Mouse (Mus musculus) testis, adult 2 months (tissue): ENCODE measurements around the gene Gpm6b. TPM values are rescaled to one million over a fixed set of nuclear protein-coding genes. Genes with fewer than 3 reads are reported as not detected.

Experiments used
- H3K27ac ChIP-seq: fragments of 200-500 bp; 2 replicates; pipeline ENCODE4 v1.5.1; 2012; ENCODE audit warnings: low read depth, low read length; ENCODE audit not compliant: control insufficient read depth, insufficient read depth
- H3K27me3 ChIP-seq: fragments of 200-500 bp; 2 replicates; pipeline ENCODE4 v1.6.1; 2012; ENCODE audit warnings: mild to moderate bottlenecking, low read length, moderate library complexity; ENCODE audit not compliant: control insufficient read depth, insufficient read depth
- H3K36me3 ChIP-seq: fragments of 200-500 bp; 2 replicates; pipeline ENCODE4 v1.6.1; 2012; ENCODE audit warnings: mild to moderate bottlenecking, low read length; ENCODE audit not compliant: control insufficient read depth, insufficient read depth
- H3K4me1 ChIP-seq: fragments of 200-500 bp; 2 replicates; pipeline ENCODE4 v1.6.1; 2012; ENCODE audit warnings: low read length; ENCODE audit not compliant: control insufficient read depth, insufficient read depth
- H3K4me3 ChIP-seq: fragments of 200-500 bp; 2 replicates; pipeline ENCODE4 v1.5.1; 2012; ENCODE audit warnings: low read depth, mild to moderate bottlenecking, low read length, moderate library complexity, mixed read lengths; ENCODE audit not compliant: control insufficient read depth
- CTCF ChIP-seq: fragments of 200-500 bp; IDR thresholded peaks from 2 replicates; pipeline ENCODE4 v1.5.1; 2012; ENCODE audit warnings: low read depth, mild to moderate bottlenecking, inconsistent platforms, low read length, moderate library complexity; ENCODE audit not compliant: control insufficient read depth, insufficient read depth, insufficient replicate concordance
- POLR2A ChIP-seq: fragments of 200-500 bp; IDR thresholded peaks from 2 replicates; pipeline ENCODE4 v1.6.1; 2012; ENCODE audit warnings: low read depth, mild to moderate bottlenecking, inconsistent platforms, low read length, moderate library complexity; ENCODE audit not compliant: control insufficient read depth
- polyA plus RNA-seq: library from polyadenylated mRNA; depleted of rRNA; stranded (reverse); fragments of >200 nt; gene quantifications from 2 replicates; pipeline ENCODE4 v1.2.3, GENCODE M21; 2012; rRNA removed

Gpm6b gene
- 9.5 and 12.8 TPM in 2 replicates for polyA plus RNA-seq

DNA sequence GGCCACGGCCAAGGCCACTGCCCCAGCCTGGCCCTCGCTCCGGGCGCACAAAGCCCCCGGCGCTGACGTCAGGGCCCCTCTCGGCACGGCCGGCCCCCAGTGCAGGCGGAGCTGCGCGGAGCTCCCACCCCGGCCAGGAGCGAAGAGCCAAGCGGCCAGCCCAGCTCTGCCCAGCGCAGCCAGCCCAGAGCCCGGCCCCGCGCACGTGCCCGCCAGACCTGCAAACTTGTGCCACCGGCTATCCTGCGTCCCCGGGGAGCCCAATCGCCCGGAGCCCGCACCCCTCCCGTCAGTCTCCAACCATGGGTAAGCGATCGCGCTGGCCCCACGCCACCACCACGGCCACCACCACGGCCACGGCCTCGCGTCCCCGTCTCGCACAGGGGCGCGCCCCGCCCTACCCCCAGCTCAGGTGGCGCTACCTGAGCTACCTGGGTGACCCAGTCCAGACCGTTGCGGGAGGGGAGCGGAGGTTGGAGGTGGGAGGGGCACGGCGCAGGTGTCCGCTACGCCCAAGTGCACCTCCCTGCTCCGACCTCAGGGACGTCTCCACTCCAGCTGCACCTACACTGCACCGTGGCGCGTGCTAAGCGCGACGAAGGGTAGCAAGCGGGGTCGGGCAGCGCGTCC is at the start of gene Gpm6b:
Gene Gpm6b (plus strand): TSS at position 81 of the 630 bp plus-strand sequence.
- Histone ChIP-seq H3K36me3 (no peaks in the 10 kb centered on the region), H3K4me1 (peaks cover 9% of the 10 kb centered on the region), H3K27me3 (no peaks in the 10 kb centered on the region), H3K27ac (peak within 1 kb of the TSS; percentile 54), H3K4me3 (peak within 1 kb of the TSS; percentile 66)
- TF ChIP-seq POLR2A (no peak), CTCF (no peak)

DNA sequence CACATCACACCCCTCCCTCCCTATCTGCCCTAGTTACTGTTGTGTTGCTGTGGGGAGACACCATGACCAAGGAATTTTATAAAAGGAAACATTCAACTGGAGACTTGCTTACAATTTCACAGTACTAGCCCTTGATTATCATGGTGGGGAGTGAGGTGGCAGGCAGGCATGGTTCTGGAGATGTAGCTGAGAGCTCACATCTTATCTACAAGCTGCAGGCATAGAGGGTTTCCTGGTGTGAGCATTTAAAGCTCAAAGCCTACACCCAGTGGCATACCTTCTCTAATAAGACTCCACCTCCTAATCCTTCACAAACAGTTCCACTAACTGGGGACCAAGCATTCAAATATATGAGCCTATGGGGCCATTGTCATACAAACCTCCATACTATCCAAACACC is 42.4 kb upstream of the Gpm6b start:
- TF ChIP-seq CTCF (no peak), POLR2A (no peak)
- Histone ChIP-seq H3K36me3 (no peaks in the 10 kb centered on the region), H3K4me3 (no peak overlapping the region), H3K4me1 (no peaks in the 10 kb centered on the region), H3K27ac (no peak overlapping the region), H3K27me3 (no peaks in the 10 kb centered on the region)

DNA sequence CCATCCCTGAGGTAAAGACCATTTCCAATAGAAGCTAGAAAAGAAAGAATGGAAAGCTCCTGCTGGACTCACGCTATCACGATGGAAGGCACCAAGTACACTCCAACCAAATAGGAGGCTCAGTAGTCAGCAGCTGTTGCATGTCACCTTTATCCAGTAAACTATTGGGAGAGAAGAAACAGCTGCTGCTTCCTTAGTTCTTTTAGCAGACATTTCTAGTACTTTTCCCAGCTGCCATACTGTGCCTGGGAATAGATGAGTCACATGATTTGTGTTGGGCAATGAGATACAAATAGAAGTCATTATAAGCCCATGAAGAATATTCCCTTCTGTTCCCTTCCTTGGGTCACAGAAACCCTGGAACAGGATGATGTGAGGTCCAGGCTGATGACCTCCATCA is 40.4 kb upstream of the Gpm6b start:
- no peaks in the 10 kb centered on the region for H3K4me1 ChIP-seq
- no peaks in the 10 kb centered on the region for H3K36me3 ChIP-seq
- no peak overlapping the region for H3K4me3 ChIP-seq
- H3K27ac ChIP-seq, result no peak overlapping the region
- no peaks in the 10 kb centered on the region for H3K27me3 ChIP-seq
- no peak for TF ChIP-seq POLR2A
- TF ChIP-seq CTCF, result no peak

DNA sequence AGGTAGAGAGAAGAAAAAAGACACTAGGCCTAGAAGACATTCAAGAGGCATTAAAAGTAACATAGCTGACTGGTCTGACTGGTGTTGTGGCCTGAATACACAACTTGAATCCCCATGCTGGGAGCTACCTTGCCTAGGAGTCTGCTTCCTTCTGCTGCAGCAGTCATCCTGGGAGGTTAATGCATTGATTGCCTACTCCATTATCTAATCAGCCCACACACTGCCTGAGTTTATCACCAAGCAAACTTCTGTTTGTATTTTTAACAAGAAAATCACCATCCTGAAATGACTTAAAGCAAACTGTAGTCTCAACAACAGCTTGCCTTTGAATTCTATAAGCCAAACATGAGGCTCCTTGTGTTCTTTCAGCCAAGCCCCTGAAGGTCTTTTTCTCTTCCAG is 38.9 kb upstream of the Gpm6b start:
- no peaks in the 10 kb centered on the region for H3K36me3 ChIP-seq
- no peak overlapping the region for H3K27ac ChIP-seq
- TF ChIP-seq CTCF (no peak), POLR2A (no peak)
- H3K27me3 ChIP-seq, result no peaks in the 10 kb centered on the region
- no peaks in the 10 kb centered on the region for H3K4me1 ChIP-seq
- no peak overlapping the region for H3K4me3 ChIP-seq

DNA sequence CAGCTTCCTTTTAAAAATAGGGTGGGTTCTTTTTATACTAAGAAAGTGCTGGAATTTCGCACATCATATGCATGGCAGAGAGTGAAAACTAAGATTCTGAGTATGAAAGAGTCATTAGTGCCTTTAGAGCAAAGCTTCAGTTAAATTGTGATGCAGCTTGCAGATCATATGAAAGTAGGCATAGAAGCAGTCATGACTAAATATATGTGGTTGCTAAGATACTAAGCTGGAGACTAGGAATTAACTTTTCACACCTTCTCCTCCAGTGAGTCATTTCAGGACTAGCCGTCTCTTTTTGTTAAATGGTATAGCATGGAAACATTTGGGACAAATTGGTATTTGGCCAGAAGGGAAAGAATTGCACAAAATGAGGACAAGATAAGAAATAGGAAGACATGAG is 24.1 kb upstream of the Gpm6b start:
- TF ChIP-seq CTCF, result no peak
- no peak for TF ChIP-seq POLR2A
- H3K4me3 ChIP-seq, result no peak overlapping the region
- H3K27me3 ChIP-seq, result no peaks in the 10 kb centered on the region
- no peaks in the 10 kb centered on the region for H3K36me3 ChIP-seq
- H3K27ac ChIP-seq, result no peak overlapping the region
- H3K4me1 ChIP-seq, result no peaks in the 10 kb centered on the region

DNA sequence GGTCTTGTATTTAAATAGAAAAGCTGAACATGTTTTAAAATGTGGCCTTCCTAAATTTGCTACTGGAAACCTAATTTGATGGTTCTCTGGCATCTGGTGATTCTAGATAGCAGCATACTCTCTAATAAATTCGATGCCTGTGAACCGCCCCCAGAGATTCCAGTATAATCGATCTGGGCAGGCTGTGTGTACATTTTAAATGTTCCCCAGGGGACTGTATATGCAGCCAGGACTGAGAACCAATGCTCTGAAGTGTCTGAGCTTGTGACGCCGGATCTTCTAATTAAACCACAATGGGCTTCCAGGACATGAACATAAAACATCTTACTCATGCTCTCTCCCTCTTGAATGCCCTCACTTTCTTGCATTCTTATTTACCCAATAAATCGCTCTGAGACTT is 22.5 kb upstream of the Gpm6b start:
- Histone ChIP-seq H3K36me3 (no peaks in the 10 kb centered on the region), H3K4me3 (no peak overlapping the region), H3K27me3 (no peaks in the 10 kb centered on the region), H3K4me1 (no peaks in the 10 kb centered on the region), H3K27ac (no peak overlapping the region)
- TF ChIP-seq POLR2A (no peak), CTCF (no peak)

DNA sequence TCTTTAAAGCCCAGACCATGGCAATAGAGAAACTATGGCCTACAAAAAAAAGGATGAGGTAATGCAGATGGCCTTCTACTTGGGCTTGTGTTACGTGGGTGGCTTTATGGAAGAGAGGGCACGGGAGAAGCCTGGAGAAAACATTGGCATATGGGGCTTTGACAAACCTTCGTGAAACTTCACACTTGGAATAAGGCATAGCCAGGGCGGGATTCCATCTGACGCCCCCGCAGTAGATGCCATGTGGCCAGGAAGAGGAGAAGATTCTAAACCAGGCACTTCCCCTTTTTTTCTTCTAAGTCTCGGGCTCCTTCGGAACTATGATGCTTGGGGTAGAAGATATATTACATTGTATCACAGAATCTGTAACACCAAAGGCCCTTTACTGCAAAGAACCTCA is 22.0 kb upstream of the Gpm6b start:
- Histone ChIP-seq H3K4me3 (no peak overlapping the region), H3K27me3 (no peaks in the 10 kb centered on the region), H3K27ac (no peak overlapping the region), H3K4me1 (no peaks in the 10 kb centered on the region), H3K36me3 (no peaks in the 10 kb centered on the region)
- no peak for TF ChIP-seq CTCF
- no peak for TF ChIP-seq POLR2A
